Mouse (Mus musculus) gastrocnemius, adult 8-10 months (tissue): Measurements from ENCODE around the gene Slc39a12. TPM values are rescaled to one million over a fixed set of nuclear protein-coding genes. Genes with fewer than 3 reads are reported as not detected.

ENCODE experiments used
- total RNA-seq, 4 experiments: library from RNA; stranded (reverse); gene quantifications; 2 replicates each; pipeline ENCODE4 v1.2.4; 2022

Slc39a12 gene
- total RNA-seq, 4 experiments from 2014 or later = 0.19 TPM; not detected in 3

Other genes with a start within 250 kb of the Slc39a12 start
- under 1 TPM; 0.07 to 0.31 (median 0.20) TPM for gene Tmem236, start 213.8 kb upstream of the Slc39a12 start, total RNA-seq
- gene Mrc1, start 158.9 kb upstream of the Slc39a12 start, total RNA-seq = 1 to 10 TPM; 2.8 to 7.1 (median 4.1) TPM
- 1 to 10 TPM in 1 of 4 experiments, under 1 TPM in 3; 0.27 to 1.1 (median 0.55) TPM for gene Cacnb2, start 214.8 kb downstream of the Slc39a12 start, total RNA-seq